Mouse (Mus musculus) kidney, postnatal 14 days (tissue): Measurements from ENCODE around the gene Tspan32.
A peak's percentile ranks its signal among the peaks of the same experiment; 100 is the strongest.

Source experiments
- DNase-seq: peaks from one replicate; pipeline ENCODE4 v3.0.0; 2022; ENCODE audit warnings: mixed read lengths

Tspan32 gene

DNA sequence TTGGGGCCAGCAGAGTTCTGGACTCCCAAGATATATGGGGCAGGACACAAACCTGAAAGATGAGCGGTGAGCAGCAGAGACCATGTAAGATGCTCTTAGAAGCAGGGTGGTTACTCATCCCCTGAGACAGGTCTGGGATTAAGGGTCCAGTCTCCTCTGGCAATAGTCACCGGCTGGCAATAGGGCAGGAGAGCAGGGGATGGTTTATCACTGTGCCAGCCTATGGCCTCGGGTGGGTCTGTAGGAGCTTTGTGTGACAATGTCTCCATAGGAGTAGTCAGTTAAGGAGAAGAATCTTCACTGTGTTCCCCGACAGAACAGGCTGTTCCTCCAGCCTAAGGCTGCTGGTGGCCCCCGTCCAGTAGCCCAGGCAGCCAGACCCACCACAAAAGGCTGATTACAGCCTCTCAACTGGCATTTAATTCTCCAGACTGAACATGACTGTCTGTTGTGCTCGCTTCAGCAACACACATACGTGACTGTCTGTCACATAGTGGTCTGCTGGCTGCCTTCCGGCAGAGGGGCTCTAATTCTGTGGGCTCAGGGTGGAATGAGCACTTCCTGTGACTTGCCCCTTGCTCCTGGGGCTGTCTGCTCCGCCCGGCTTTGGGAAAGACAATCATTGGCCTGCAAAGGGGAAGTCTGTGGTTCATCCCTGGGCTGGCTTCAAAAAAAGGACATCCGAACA is 50.8 kb downstream of the Tspan32 start:
- peak; percentile 38 for DNase-seq

DNA sequence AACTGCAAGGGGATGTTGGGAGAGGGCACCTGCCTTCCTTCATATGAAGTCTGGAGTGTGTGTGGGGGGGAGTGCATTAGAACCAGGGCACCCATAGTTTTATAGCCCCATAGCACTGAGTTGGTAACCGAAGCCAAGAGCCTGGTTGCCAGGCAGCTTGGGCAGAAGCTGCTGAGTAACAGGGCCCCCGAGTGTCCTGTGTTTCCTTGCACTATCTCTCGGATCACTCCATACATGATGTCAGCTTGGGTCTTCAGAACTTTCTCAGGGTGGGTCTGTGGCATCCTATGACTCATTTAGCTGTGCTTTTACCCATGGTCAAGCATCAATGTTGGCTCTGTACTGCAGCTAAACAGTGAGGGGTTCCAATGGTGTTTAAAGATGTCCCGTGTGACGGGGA is 52.2 kb downstream of the Tspan32 start:
- no peak for DNase-seq

DNA sequence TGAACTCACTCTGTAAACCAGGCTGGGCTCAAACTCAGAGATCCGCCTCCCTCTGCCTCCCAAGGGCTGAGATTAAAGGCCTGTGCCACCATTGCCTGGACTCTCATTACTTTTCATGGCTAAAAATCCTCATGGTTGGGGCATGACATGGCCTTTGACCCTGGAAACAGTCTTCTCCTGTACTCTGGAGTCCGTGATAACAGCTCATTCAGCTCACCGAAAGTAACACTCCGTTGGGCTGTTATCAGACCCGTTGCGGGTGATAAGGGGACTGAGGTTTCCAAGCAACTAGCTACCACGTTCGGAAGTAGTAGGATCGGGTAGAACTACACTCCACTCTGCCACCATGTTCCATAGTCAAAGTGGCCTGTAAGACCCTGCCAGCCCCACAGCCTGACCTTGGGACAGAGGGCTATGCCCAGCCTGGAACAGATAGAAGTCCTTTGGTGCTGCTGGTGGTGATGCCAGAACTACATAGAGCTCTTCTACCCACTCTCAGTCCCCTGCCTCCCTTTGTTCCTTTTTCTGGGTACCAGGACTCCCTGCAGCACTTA is 52.9 kb downstream of the Tspan32 start:
- no peak for DNase-seq

DNA sequence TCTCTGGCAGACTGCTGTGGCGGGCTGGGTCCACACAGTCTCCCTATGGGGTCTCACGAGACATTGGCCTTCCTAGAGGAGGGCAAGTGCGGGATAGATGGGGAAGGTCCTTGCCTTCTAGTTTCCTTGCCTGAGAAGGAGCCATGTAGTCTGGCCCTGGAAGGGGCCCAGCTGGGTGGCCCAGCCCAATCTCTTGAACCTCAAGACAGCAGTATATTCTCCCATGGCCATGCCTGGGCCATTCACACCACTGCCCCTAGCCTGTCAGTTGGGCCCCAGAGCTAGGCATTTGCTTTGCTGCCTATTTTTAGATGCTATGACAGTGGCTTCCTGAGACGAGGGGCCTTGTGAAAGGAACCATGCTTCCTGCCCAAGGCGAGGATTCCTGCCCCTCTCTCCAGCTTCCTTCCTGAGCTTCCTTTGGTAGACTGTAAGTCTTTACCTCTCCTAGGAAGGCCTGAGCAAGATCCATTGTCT is 53.4 kb downstream of the Tspan32 start:
- peak; percentile 69 for DNase-seq

DNA sequence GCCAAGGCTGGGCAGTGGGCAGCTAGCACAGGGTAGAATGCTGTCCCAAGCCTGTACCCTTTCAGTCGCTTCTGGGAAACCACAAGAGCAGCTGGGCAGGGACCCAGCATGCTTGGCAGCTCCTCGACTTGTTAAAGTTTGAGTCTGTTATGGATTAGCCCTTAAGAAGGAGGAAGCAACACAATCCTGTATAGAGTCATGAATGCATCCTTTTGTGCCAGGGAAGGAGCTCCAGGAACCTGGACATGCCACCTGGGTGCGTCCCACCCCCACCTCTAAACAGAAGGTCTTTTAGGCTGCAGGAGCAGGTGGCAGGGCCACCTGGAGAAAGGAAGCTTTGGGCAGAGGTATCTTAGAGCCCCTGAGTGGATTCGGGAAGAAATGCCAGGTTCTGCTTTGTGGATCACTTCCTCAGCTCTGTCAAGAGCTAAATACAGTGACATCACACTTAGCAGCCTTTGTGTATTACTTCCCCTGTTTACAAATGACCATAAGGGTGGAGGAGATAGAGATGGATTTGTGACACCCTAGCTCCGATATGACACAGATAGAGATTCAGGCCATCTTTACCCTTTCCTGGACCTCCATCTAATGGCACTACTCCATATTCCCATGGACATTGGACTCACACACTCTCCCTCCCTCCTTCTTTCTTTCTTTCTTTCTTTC is 54.5 kb downstream of the Tspan32 start:
- DNase-seq = peak; percentile 17

DNA sequence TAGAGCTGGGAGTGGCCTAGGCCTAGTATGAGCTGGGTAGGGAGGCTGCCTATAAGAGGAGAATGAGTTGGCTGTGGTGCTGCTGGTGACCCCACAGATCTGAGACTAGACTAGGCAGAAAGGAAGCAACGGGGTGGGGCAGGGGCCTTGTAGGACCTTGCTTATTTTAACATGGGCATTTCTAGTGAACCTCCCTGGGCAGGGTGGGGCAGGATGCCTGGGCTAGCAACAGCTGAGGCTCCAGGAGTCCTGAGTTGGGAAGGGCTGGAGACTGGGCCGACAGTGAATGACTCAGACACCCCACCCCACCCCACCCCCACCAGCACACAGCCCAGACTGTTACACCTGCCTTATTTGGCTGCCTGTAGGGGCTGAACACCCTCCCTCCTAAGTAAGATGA is 57.9 kb downstream of the Tspan32 start:
- peak; percentile 25 for DNase-seq

DNA sequence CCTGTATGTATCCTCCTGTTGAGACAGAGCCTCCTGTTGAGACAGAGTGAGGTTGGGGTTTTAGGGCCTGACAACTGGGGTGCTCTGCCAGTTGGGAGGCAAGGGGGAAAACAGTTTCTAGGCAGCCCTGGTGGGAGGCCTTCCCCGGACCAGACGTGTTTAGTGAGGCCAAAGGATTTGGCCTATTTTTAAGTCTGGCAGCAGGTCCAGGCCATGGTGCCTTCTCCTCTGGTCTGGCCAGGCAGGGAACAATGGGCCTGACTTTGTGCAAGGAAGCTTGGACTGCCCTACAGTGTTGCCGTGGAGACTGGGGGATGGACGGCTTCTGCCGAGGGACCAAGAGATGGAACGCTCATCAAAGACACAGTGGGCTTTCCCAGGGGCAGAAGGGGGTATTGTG is 59.4 kb downstream of the Tspan32 start:
- DNase-seq = no peak

DNA sequence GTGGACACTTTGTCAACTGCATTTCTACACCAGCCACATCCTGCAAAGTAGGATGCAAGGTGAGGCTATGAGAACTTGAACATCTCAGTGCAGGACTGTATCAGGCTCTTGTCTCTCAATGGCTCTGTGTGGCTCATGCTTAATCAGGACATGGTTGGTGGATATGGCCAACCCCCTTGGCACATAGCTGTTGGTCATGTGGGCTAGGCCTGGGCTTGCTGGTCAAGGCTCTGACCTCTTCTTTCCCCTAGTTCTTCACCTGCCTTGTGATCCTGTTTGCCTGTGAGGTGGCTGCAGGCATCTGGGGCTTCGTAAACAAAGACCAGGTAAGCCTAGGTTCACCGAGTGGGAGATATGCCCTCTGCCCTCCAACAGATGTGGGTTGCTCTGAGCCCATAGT is 60.8 kb downstream of the Tspan32 start:
- DNase-seq = no peak

DNA sequence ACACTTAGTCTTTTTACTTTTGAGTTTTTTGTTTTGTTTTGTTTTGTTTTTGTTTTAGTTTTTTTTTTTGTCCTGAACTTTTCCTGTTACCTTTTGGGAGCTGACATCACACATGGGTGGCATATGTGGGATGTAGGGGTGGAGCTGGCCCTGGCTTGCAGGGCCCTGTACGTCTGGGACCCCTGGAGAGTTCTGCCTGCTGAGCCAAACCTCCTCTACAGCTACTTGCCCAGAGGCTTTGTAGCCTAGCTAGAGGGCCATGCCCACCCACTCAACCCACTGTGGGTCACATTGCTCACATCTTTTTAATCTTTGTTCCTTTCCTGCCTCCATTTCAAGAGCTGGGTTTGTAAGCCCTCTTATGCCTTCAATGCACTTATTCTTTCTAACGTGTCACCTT is 62.6 kb downstream of the Tspan32 start:
- no peak for DNase-seq

DNA sequence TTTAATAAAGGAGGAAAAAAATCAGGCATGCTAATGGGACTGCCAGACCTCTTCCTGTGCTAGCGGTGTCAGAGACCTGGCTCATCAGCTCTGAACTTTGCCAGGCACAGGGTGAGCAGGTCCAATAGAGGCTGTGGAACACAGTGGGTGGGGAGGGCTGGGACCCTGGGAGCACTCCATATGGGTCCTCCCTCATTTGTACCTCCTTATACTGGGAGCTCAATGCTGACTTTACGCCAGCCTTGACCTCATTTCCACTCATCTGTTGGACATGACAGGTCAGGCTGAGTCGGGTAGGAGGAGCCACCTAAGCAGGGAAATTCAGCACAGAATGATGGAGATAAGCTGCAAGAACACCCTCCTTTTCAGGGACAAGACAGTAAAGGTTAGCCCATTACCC is 63.1 kb downstream of the Tspan32 start:
- DNase-seq = no peak

DNA sequence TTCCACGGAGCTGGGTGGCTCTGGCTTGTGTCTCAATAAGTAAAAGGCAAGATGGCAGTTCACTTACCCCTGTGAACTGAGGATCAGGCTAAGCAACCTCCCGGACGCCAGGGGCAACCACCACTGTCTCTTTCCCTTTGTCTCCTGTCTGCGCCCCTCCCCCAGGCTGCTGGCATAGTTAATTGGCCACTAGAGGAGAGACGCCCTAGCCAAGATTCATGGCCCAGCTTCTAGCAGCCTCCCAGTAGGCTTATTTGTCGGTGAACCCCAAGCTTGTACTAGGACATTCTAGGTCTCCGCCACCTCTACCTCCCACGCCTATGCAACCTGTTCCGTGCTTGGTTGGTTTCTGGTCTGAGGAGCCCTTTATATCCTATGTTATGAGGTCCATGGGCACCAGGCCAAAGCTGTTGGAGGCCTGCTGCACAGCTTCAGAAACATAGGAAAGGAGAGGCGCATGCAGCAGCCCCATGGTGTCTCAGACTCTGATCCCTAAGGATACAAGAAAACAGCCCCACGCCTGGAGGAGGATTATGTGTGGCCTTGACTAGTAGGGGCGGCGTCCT is 63.6 kb downstream of the Tspan32 start:
- no peak for DNase-seq

DNA sequence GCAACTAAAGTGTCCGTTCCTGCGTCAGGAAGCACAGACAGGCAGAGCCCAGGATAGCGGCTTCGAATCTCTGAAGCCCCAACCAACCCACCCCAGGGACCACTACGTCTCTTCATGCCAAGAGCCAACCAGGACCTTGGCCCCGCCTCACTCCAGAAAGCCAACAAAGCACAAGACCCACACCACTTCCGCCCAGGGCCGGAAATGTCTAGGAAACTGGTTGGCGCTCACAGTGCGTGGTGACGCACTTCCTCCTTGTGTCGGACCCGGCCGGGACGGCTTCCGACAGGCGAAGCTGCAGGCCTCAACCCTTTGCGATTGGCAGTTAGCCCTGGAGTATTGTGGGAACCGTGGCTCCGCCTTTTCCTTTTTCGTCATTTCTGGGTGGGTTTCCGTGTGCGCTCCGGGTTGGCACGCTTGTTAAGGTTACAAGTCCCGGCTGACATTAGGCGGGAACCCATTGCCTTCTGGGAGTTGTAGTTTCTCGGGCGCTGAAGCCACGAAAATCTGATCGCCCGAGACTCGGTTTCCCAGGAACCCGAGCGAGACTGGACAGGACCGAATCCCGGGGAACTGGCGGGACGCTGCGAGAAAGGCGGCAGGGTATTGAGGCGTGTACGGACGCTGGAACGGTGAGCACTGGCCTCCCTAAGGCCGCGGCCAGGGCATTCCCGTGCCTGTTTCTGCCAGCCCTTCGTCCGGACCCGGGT is 64.2 kb downstream of the Tspan32 start, which contains the start of gene Tssc4:
Gene Tssc4, plus strand, starts transcription at position 368 of the 710 bp plus-strand sequence.
- DNase-seq = peak; percentile 99
